Mouse (Mus musculus): ENCODE results near the gene Nme3.
"Not testable (repeated sequence)": the region's sequence is repeated elsewhere in the genome, so short reads cannot be mapped to it uniquely, and the experiment has no call there.

Gene Nme3

DNA sequence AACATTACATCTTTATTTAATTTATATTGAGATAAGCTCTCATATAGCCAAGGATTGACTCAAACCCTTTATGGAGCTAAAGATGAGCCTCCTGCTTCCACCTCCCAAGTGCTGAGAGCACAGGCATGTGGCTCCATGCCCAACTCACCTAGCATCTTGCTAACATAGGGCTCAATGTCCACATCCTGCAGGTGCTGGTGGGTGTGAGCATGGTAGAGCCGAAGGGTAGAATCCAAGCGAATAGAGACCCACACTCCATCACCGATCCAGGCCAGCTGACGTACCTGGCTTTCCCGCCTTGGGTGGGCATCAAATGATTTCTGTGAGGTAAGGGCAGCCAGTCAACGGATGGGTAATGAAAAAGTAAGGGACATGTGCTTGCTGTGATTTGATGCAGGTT, 3.7 kb downstream of the Nme3 start:
- in situ Hi-C loops (cut with MboI), result no loop called here

DNA sequence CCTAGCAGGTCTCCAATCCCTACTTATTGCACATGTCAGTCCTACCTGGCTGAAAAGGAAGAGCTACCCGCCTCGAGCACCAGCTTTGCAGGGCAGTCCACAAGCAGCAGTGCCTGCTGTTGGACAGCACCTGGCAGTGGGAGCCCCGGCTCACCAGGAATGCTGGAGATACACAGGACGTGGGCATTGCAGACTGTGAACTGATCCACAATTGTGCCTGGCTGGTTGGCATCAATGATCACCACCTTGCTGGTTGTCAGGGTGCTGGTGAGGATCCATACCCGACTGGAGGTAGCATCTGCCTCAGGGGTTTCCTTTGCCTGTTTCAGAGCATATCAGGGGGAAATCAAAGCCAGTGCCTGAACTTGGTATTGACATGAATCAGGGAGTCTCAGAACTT, 5.8 kb downstream of the Nme3 start:
- in situ Hi-C loops (cut with MboI), result no loop called here

DNA sequence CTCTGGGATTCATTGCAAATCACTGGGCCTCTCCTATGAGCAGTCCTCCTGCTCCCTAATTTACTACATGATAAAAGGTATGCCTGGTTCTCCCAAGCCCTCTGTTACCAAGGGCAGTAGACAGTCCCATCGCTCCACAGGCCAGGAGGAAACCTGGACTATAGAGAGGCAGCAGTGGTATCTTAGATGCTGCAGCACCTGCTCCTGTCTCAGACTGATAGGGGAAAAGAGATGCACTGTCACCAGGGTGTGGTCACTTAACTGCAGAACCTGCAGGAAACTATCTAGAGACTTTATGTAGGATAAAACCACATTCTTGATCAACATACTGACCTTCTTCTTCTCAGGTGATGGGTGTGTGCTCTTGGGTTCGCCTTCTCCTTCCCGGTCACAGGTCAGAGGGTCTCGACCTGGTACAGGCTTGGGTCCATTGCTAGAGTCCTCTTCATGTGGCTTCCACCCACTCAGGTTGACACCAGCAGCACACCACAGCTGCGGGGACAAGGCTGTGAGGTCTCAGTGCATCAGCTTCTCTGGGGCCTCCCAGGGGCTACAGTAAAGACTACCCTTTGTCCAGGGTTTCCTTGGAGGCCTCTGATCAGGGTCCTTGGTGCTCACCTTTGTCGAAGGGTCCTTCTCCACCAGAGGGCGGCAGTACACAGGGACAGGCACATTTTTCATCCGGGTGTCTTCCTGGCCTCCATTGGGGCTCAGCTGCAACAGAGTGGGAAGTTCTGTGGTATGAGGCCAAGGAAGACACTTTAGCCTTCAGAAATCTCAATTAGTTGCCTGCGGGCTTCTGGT, 6.6 kb downstream of the Nme3 start:
- in situ Hi-C loops (cut with MboI), result no loop called here

GRCm38 (mm10) chr17:24903767-24904166, 7.5 kb downstream of the Nme3 start:
- in situ Hi-C loops (cut with MboI), result no loop called here

- in situ Hi-C loops (cut with MboI), result no loop called here
Measured at GRCm38 (mm10) chr17:24907591-24907990, 11.3 kb downstream of the Nme3 start.

- in situ Hi-C loops (cut with MboI), result no loop called here
Measured at GRCm38 (mm10) chr17:24913984-24914383, 17.7 kb downstream of the Nme3 start.

DNA sequence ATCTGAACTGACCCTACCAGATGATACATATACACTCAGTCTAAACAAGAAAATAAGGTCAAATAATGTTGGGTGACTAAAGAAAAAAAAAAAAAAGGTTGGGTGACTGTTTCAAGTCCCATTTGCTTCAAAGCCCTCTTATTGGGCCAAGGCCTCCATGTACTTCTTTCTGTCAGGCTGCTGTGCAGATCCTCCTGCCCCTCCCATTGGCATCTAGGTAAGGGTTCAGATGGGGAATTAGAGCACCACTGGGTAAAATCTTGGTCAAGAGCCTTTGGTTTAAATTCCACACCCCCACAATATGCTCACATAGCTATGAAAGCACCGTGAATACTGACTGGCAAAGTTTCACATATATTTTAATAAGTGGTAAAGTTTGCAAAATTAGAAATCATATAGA, 26.9 kb downstream of the Nme3 start:
- in situ Hi-C loops (cut with MboI), result no loop called here

GRCm38 (mm10) chr17:24929506-24929905, 33.2 kb downstream of the Nme3 start:
- in situ Hi-C loops (cut with MboI), result no loop called here

- in situ Hi-C loops (cut with MboI), result no loop called here
Measured at GRCm38 (mm10) chr17:24932431-24932830, 36.1 kb downstream of the Nme3 start.

- in situ Hi-C loops (cut with MboI), result no loop called here
Measured at GRCm38 (mm10) chr17:24933163-24933562, 36.9 kb downstream of the Nme3 start.

DNA sequence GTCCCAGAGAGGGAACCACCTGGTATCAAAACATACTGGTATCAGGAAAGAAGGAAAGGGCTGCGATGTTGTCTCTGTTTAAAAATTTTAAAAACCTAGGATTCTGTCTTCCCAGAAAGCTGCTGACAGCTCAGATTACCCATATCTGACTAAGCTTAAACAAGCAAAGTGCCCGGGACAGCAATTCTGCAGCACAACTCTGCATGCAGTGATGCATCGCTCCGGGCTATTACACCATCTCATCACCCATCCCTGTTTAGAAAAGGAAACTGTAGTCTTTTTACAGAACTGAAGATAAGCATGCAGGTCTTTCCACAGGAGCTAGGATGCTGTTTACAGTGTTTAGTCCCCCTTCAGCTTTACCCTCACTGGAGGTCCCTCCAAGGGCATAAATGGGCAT, 38.6 kb downstream of the Nme3 start:
- in situ Hi-C loops (cut with MboI), result no loop called here

- in situ Hi-C loops (cut with MboI), result no loop called here
Measured at GRCm38 (mm10) chr17:24935666-24936065, 39.4 kb downstream of the Nme3 start.

GRCm38 (mm10) chr17:24936259-24937237, 40.2 kb downstream of the Nme3 start, which contains the start of gene Mapk8ip3:
Gene Mapk8ip3 (minus strand): TSS chr17:24936977.
- in situ Hi-C loops (cut with MboI), result no loop called here

DNA sequence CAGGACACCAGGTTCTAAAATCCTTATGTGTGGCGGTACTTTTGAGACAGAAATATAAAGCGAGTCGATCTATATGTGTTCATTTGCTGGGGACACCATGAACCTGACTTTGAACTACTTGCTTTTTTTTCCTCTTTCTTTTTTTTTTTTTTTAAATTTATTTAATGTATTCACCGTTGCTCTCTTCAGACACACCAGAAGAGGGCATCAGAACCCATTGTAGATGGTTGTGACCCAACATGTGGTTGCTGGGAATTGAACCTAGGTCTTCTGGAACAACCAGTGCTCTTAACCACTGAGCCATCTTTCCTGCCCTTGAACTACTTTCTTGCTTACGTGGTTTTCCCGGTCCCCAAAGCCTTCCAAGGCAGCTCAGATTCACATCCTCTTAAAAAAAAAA, 41.0 kb downstream of the Nme3 start:
- in situ Hi-C loops (cut with MboI), result no loop called here

- in situ Hi-C loops (cut with MboI), result not testable (repeated sequence)
Measured at GRCm38 (mm10) chr17:24942453-24942852, 46.2 kb downstream of the Nme3 start.

GRCm38 (mm10) chr17:24943036-24943435, 46.7 kb downstream of the Nme3 start:
- in situ Hi-C loops (cut with MboI), result no loop called here

- in situ Hi-C loops (cut with MboI), result not testable (repeated sequence)
Measured at GRCm38 (mm10) chr17:24943589-24943988, 47.3 kb downstream of the Nme3 start.
